Mouse (Mus musculus): ENCODE measurements around the gene Rad51d. TPM values are rescaled to one million over a fixed set of nuclear protein-coding genes. Genes with fewer than 3 reads are reported as not detected.
"Not testable (repeated sequence)": the region's sequence is repeated elsewhere in the genome, so short reads cannot be mapped to it uniquely, and the experiment has no call there.

Gene Rad51d
- polyA plus RNA-seq, 1 experiment = 16.6 TPM

DNA sequence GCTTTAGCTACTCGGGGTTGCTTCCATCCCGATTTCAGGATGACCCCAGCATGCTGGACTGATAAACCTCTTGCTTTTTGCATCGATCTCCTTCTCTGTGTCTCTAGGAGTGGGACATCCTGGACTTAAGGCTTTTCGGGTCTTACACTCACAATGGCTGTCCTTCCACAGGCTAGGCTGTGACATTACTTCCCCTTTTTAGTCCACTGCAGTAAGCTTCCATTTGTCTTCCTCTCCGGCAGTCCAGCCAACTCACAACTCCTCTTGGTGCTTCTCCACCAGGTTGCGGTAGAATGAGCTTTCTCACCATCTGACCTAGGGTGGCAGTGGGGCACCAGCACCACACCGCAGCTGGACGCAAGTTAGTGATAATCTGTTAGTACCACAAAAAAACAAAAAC, 56.5 kb downstream of the Rad51d start:
- TF ChIP-seq POLR2A (IDR thresholded peaks at IDR 0.05; ENCODE audit: extremely low read depth, insufficient read depth, low read length) = no peak
- Histone ChIP-seq H3K27ac (ENCODE audit: insufficient read depth, low read length) (no peak overlapping the region), H3K4me3 (ENCODE audit: insufficient read depth, low read length) (no peak overlapping the region), H3K4me1 (ENCODE audit: control insufficient read depth, insufficient read depth, low read length) (no peaks in the 10 kb centered on the region; the same call in 1 of the 2 replicates)

DNA sequence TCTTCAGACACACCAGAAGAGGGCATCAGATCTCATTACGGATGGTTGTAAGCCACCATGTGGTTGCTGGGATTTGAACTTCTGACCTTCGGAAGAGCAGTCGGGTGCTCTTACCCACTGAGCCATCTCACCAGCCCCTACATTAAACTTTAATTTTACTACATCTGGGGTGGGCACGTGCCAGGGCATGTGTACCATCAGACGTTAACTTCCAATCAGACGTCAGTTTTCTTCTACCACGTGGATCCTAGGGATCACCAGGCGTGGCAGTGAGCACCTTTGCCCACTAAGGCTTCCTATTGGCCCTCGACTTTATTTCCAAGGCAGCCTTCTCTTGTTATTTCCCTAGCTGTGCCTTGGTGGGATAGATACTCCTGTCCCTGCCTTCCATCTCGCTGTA, 58.0 kb downstream of the Rad51d start:
- H3K27ac ChIP-seq (ENCODE audit: insufficient read depth, low read length); H3K4me1 ChIP-seq (ENCODE audit: control insufficient read depth, insufficient read depth, low read length); H3K4me3 ChIP-seq (ENCODE audit: insufficient read depth, low read length): not testable (repeated sequence)

DNA sequence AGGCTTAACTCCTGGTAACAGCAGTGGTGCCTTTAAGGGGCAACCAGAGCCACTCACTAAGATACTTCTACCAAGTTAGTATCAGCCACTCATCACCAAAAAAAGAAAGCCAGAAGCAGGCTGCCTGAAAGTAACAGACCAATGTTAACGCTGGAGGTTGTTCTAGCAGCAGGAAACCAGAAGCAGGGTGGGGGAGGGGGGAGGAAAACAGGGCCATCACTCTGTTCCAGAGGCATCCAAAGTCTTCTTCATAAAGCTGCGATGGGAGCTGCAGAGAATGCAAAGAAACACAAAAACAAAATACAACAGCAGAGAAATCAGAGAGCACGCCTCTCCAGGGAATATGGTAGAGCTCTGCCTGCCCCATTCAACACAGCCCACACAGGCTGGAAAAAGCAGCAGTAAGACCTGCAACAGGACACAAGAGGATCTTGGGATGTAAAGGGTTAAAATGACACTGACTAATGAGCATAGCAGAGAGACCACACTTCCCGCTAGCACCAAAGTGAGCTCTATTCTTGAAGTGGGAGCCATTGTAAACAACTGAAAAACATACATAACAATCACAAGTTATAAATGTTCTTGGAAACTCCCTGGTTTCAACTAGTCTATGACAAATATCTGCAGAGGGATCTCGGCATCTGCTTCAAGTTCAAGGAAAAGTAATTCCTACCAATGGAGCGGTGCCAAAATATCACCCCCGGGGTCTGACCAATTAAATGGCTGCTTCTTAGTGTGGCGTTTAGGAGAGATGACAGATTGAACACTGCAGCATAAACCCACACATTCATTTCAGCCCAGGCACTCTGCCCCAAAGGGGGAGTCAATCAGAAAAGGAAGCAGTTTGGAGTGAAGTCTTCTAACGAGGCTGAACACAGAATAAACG, 59.2 kb downstream of the Rad51d start:
- Histone ChIP-seq H3K4me1 (ENCODE audit: control insufficient read depth, insufficient read depth, low read length) (no peaks in the 10 kb centered on the region; the same call in 1 of the 2 replicates), H3K4me3 (ENCODE audit: insufficient read depth, low read length) (no peak overlapping the region), H3K27ac (ENCODE audit: insufficient read depth, low read length) (0 out of 2 replicates have a peak overlapping the region, but pooled peaks have one; percentile 13)
- TF ChIP-seq POLR2A (IDR thresholded peaks at IDR 0.05; ENCODE audit: extremely low read depth, insufficient read depth, low read length) (no peak), CTCF (IDR thresholded peaks at IDR 0.05; ENCODE audit: extremely low read depth, insufficient read depth, low read length) (no peak)

DNA sequence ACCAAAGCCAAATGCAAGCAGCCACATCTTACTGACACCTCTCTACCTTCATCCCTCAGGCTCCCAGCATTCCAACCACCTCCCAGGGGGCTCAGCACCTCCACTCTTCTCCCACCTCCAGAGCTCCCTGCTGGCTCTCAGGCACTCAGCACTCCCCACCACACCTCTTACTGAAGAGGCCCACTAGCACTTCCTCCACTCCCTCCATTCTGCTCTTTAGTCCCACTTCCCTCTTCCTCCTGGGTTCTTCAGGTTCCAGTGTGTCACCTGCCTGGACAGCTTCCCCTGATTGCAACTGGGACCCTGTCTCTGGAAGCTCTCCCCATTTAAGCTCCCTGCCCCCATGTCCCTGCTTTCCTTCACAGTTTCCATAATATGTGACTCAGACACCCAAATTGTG, 63.6 kb downstream of the Rad51d start:
- H3K4me3 ChIP-seq (ENCODE audit: insufficient read depth, low read length) = no peak overlapping the region
- TF ChIP-seq POLR2A (IDR thresholded peaks at IDR 0.05; ENCODE audit: extremely low read depth, insufficient read depth, low read length) (no peak), CTCF (IDR thresholded peaks at IDR 0.05; ENCODE audit: extremely low read depth, insufficient read depth, low read length) (no peak)
- no peaks in the 10 kb centered on the region; the same call in 1 of the 2 replicates for H3K4me1 ChIP-seq (ENCODE audit: control insufficient read depth, insufficient read depth, low read length)
- H3K27ac ChIP-seq (ENCODE audit: insufficient read depth, low read length) = no peak overlapping the region

Other genes starting within 250 kb of the Rad51d start
- gene Cct6b, start 126.3 kb downstream of the Rad51d start, polyA plus RNA-seq (2012; rRNA removed) = 0.19 and 0.21 TPM in 2 replicates
- gene Zfp830, start 126.3 kb downstream of the Rad51d start, polyA plus RNA-seq (2012; rRNA removed) = 11.1 and 11.3 TPM in 2 replicates
- 24.9 and 25.2 TPM in 2 replicates for gene Lig3, start 109.5 kb downstream of the Rad51d start, polyA plus RNA-seq (2012; rRNA removed)
- 11.1 and 12.7 TPM in 2 replicates for gene Rffl, start 19.4 kb downstream of the Rad51d start, polyA plus RNA-seq (2012; rRNA removed)
- gene Fndc8, start 1.5 kb upstream of the Rad51d start, polyA plus RNA-seq (2012; rRNA removed) = not detected in 2 replicates
- gene Nle1, start 17.8 kb upstream of the Rad51d start, polyA plus RNA-seq (2012; rRNA removed) = 36.8 and 39.6 TPM in 2 replicates
- 2.0 and 2.7 TPM in 2 replicates for gene Unc45b, start 19.9 kb upstream of the Rad51d start, polyA plus RNA-seq (2012; rRNA removed)
- 4.3 TPM in 2 replicates for gene Slfn5, start 60.7 kb upstream of the Rad51d start, polyA plus RNA-seq (2012; rRNA removed)
- gene Slfn9, start 101.2 kb upstream of the Rad51d start, polyA plus RNA-seq (2012; rRNA removed) = 0.17 and 0.25 TPM in 2 replicates
- gene Slfn8, start 130.2 kb upstream of the Rad51d start, polyA plus RNA-seq (2012; rRNA removed) = 0.93 and 0.96 TPM in 2 replicates
- gene Slfn2, start 174.5 kb upstream of the Rad51d start, polyA plus RNA-seq (2012; rRNA removed) = 1.7 and 2.5 TPM in 2 replicates
- gene Slfn1, start 226.2 kb upstream of the Rad51d start, polyA plus RNA-seq (2012; rRNA removed) = 0.04 and 0.09 TPM in 2 replicates

All from cortical plate, adult 2 months (tissue).